Mouse (Mus musculus) megakaryocyte, adult 5-6 weeks (primary cell): ENCODE measurements at regions not wholly inside any gene's neighbourhood (a gene's known extent, or its start where the extent isn't known, plus 50 kb on each side); places are given as distances from the start of the nearest gene placed in this dataset.

ENCODE experiments used
- ATAC-seq: 2 replicates; pipeline ENCODE4 v1.8.0; 2016; ENCODE audit warnings: mild to moderate bottlenecking, inconsistent platforms; ENCODE audit not compliant: poor library complexity, severe bottlenecking

GRCm38 (mm10) chr5:118815783-118816182 is 255.3 kb downstream of the Med13l start:
- ATAC-seq: no peak

GRCm38 (mm10) chr5:118818294-118818693 is 257.8 kb downstream of the Med13l start:
- ATAC-seq: no peak

- no peak for ATAC-seq
These were observed 264.3 kb downstream of the Med13l start for GRCm38 (mm10) chr5:118824791-118825190.

GRCm38 (mm10) chr5:118829031-118829698 is 268.7 kb downstream of the Med13l start:
- no peak for ATAC-seq

- no peak for ATAC-seq
These were observed 272.2 kb downstream of the Med13l start for GRCm38 (mm10) chr5:118832701-118833100.

- ATAC-seq: no peak
These were observed 273.6 kb downstream of the Med13l start for GRCm38 (mm10) chr5:118834129-118834528.

- ATAC-seq: no peak
These were observed 276.5 kb downstream of the Med13l start for GRCm38 (mm10) chr5:118837001-118837400.

GRCm38 (mm10) chr5:118838421-118838820 is 277.9 kb downstream of the Med13l start:
- no peak for ATAC-seq

- ATAC-seq: no peak
These were observed 279.4 kb downstream of the Med13l start for GRCm38 (mm10) chr5:118839916-118840315.

- ATAC-seq: no peak
These were observed 280.9 kb downstream of the Med13l start for GRCm38 (mm10) chr5:118841210-118842016.

GRCm38 (mm10) chr5:118842017-118842396 is 281.5 kb downstream of the Med13l start:
- no peak for ATAC-seq

GRCm38 (mm10) chr5:118857001-118857400 is 296.5 kb downstream of the Med13l start:
- no peak for ATAC-seq

- ATAC-seq: no peak
These were observed 300.8 kb downstream of the Med13l start for GRCm38 (mm10) chr5:118861143-118861847.

GRCm38 (mm10) chr5:118867511-118867910 is 307.0 kb downstream of the Med13l start:
- ATAC-seq: no peak

GRCm38 (mm10) chr5:118869330-118869729 is 308.9 kb downstream of the Med13l start:
- no peak for ATAC-seq

GRCm38 (mm10) chr5:118873871-118874270 is 313.4 kb downstream of the Med13l start:
- no peak for ATAC-seq

- no peak for ATAC-seq
These were observed 314.7 kb downstream of the Med13l start for GRCm38 (mm10) chr5:118875096-118875637.

GRCm38 (mm10) chr5:118876586-118877312 is 316.3 kb downstream of the Med13l start:
- no peak for ATAC-seq

- ATAC-seq: no peak
These were observed 316.8 kb downstream of the Med13l start for GRCm38 (mm10) chr5:118877313-118877669.

- ATAC-seq: no peak
These were observed 317.4 kb downstream of the Med13l start for GRCm38 (mm10) chr5:118877831-118878230.

- ATAC-seq: no peak
These were observed 318.2 kb downstream of the Med13l start for GRCm38 (mm10) chr5:118878722-118879121.
